Mouse (Mus musculus) activated CD4-positive, CD25-positive, alpha-beta regulatory T cell (primary cell): ENCODE results near the gene Zfp189. TPM values are rescaled to one million over a fixed set of nuclear protein-coding genes. Genes with fewer than 3 reads are reported as not detected.

Experiments
- polyA plus RNA-seq, 2 experiments: library from polyadenylated mRNA; unstranded; fragments of 100-300 nt; shearing (Covaris generic); gene quantifications; one replicate each; pipeline ENCODE4 v1.2.1; 2017

Zfp189 gene
- 1 to 10 TPM; 2.5 to 3.0 TPM for polyA plus RNA-seq

GRCm38 (mm10) chr4:49520572-49521340, at the start of gene Zfp189, which contains the start of gene Mrpl50:
TSS of gene Zfp189 (plus strand) at chr4:49521176.
TSS of gene Mrpl50 (minus strand) at chr4:49521093.

GRCm38 (mm10) chr4:49473435-49474100, 47.4 kb upstream of the Zfp189 start, which contains the start of gene Acnat1:
TSS of gene Acnat1 (minus strand) at chr4:49473912.

GRCm38 (mm10) chr4:49506386-49506785, 14.6 kb upstream of the Zfp189 start, which contains the start of gene Baat:
TSS of gene Baat (minus strand) at chr4:49506557.

GRCm38 (mm10) chr4:49549383-49549782, 28.4 kb downstream of the Zfp189 start, which contains the start of gene Aldob:
TSS of gene Aldob (minus strand) at chr4:49549546.

Other genes starting within 250 kb of the Zfp189 start
- under 1 TPM in 1 of 2 experiments, not detected in 1; 0.31 TPM for gene Acnat2, start 113.0 kb upstream of the Zfp189 start, polyA plus RNA-seq
- gene Acnat1, start 47.3 kb upstream of the Zfp189 start, polyA plus RNA-seq = under 1 TPM; 0.26 to 0.31 TPM
- gene Baat, start 14.6 kb upstream of the Zfp189 start, polyA plus RNA-seq = under 1 TPM in 1 of 2 experiments, not detected in 1; 0.41 TPM
- gene Mrpl50, start 83 bp upstream of the Zfp189 start, polyA plus RNA-seq = 10 to 100 TPM; 23.7 to 32.7 TPM
- gene Aldob, start 28.4 kb downstream of the Zfp189 start, polyA plus RNA-seq = under 1 TPM in 1 of 2 experiments, not detected in 1; 0.11 TPM
- gene Tmem246, start 76.7 kb downstream of the Zfp189 start, polyA plus RNA-seq = under 1 TPM in 1 of 2 experiments, not detected in 1; 0.32 TPM
- 10 to 100 TPM; 40.6 to 57.2 TPM for gene Rnf20, start 110.8 kb downstream of the Zfp189 start, polyA plus RNA-seq
- gene Ppp3r2, start 160.8 kb downstream of the Zfp189 start, polyA plus RNA-seq = under 1 TPM in 1 of 2 experiments, not detected in 1; 0.29 TPM